Mouse (Mus musculus) frontal cortex, postnatal 36 days (tissue): ENCODE measurements at regions not wholly inside any gene's neighbourhood (a gene's known extent, or its start where the extent isn't known, plus 50 kb on each side); places are given as distances from the start of the nearest gene placed in this dataset.

ENCODE experiments used
- DNase-seq, 2 experiments: peaks; one replicate each; pipeline ENCODE4 v3.0.0; 2022; ENCODE audit warnings: low spot score in 2 of 2

- DNase-seq: no peak
These were observed 597.6 kb downstream of the Cenpc1 start for GRCm38 (mm10) chr5:85467811-85468210.

DNA sequence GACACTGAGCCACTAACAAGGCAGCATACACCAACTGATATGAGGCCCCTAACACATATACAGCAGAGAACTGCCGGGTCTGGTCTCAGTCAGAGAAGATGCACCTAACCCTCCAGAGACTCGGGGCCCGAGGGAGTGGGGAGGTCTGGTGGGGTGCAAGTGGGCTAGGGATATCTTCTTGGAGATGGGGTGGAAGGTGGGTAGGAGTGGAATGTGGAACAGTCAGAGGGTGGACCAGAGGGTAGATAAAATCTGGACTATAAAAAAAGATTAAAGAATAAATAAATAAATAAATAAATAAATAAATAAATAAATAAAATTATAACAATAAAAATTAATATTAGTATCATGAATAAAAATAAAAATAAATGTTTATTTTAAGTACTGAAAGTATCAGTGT is 598.2 kb downstream of the Cenpc1 start:
- DNase-seq: no peak
